Mouse (Mus musculus): Measurements from ENCODE around the gene Ankrd65.
A peak's percentile ranks its signal among the peaks of the same experiment; 100 is the strongest.

GRCm38 (mm10) chr4:155802741-155803339 lies 12.6 kb downstream of the Ankrd65 start, which contains the start of gene Mrpl20:
- peak; percentile 51 for TF ChIP-seq CTCF (IDR thresholded peaks at IDR 0.05; ENCODE audit: low read depth)
- TF ChIP-seq EP300 (IDR thresholded peaks at IDR 0.05; ENCODE audit: low read depth), result no peak
